Mouse (Mus musculus) midbrain, embryonic 16.5 days (tissue): ENCODE data around the gene Mark2. TPM values are rescaled to one million over a fixed set of nuclear protein-coding genes. Genes with fewer than 3 reads are reported as not detected.

Source experiments
- ATAC-seq: fragments of 200-750 bp; cut with Nextera tagmentation; 2 replicates; pipeline ENCODE4 v1.8.0; 2017; ENCODE audit warnings: moderate TSS enrichment
- H3K27ac ChIP-seq: fragments of 300-500 bp; sonication (generic); 2 replicates; pipeline ENCODE4 v1.5.1; 2014; ENCODE audit warnings: mild to moderate bottlenecking, low read length, mixed read lengths
- H3K27me3 ChIP-seq: fragments of 300-500 bp; sonication (generic); 2 replicates; pipeline ENCODE4 v1.6.1; 2014; ENCODE audit warnings: low read depth, low read length, mixed read lengths; ENCODE audit not compliant: control insufficient read depth, insufficient read depth
- H3K36me3 ChIP-seq: fragments of 300-500 bp; sonication (generic); 2 replicates; pipeline ENCODE4 v1.6.1; 2014; ENCODE audit warnings: mild to moderate bottlenecking, low read length, moderate library complexity, mixed read lengths; ENCODE audit not compliant: control insufficient read depth, insufficient read depth
- H3K4me1 ChIP-seq: fragments of 300-500 bp; sonication (generic); 2 replicates; pipeline ENCODE4 v1.6.1; 2014; ENCODE audit warnings: mild to moderate bottlenecking, low read length, mixed read lengths; ENCODE audit not compliant: control insufficient read depth, insufficient read depth
- H3K4me2 ChIP-seq: fragments of 300-500 bp; sonication (generic); 2 replicates; pipeline ENCODE4 v1.6.1; 2014; ENCODE audit warnings: mild to moderate bottlenecking, low read length, mixed read lengths
- H3K4me3 ChIP-seq: fragments of 300-500 bp; sonication (generic); 2 replicates; pipeline ENCODE4 v1.5.1; 2014; ENCODE audit warnings: low read depth, mild to moderate bottlenecking, low read length, moderate library complexity, mixed read lengths
- H3K9ac ChIP-seq: fragments of 300-500 bp; sonication (generic); 2 replicates; pipeline ENCODE4 v1.6.1; 2014; ENCODE audit warnings: low read depth, low read length, mixed read lengths
- H3K9me3 ChIP-seq: fragments of 300-500 bp; sonication (generic); replicated peaks from 2 replicates; pipeline ENCODE4 v1.6.1; 2014; ENCODE audit warnings: mild to moderate bottlenecking, low read length, mixed read lengths; ENCODE audit not compliant: control insufficient read depth, poor library complexity, severe bottlenecking
- WGBS: fragments of 180-500 bp; shearing (Covaris S2); extraction: QIAGEN DNeasy Blood & Tissue Kit; methylation state at CpG from one replicate; pipeline ENCODE4 v1.1.7; 2014; 5-methylcytosine and 5-hydroxymethylcytosine counted together
- polyA plus RNA-seq: library from polyadenylated mRNA; unstranded; fragments of >200 nt; fragmentation: Nextera tagmentation; extraction: Ambion mirVana; gene quantifications from 2 replicates; pipeline ENCODE4 v1.2.1, GENCODE M21; 2015

Mark2 gene
- polyA plus RNA-seq, 1 experiment from 2014 or later: 43.8 TPM

DNA sequence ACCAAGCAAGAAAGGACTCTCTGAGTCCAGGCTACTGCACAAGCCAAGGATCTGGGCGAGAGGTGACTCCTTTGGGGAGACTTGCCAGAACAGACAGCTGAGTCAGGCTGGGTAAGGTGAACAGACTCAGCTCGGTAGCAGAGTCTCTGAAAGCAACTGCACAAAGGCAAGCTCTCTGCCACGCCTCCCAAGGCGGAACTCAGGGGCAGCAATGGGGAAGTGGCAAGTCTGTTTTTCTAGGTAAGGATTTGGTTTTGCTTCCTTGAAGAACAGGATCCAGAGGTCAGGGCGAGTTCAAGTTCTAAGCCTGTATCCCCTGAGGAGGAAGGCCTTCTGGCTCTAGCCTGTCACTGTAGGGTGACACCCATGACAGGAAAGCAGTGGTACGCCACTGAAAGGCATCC, 115.1 kb downstream of the Mark2 start:
- Histone ChIP-seq H3K27me3 (no peaks in the 10 kb centered on the region), H3K9me3 (no peaks in the 10 kb centered on the region), H3K4me3 (no peak overlapping the region), H3K9ac (no peak overlapping the region), H3K27ac (no peak overlapping the region), H3K4me1 (no peaks in the 10 kb centered on the region), H3K4me2 (no peak overlapping the region), H3K36me3 (peaks cover 28% of the 10 kb centered on the region)
- ATAC-seq: no peak
- 82% methylated on average over 6 of the region's 6 CpGs for WGBS

Other genes with a start within 250 kb of the Mark2 start
- 11.6 and 12.0 TPM in 2 replicates for gene Flrt1, start 236.1 kb downstream of the Mark2 start, polyA plus RNA-seq
- 235 and 240 TPM in 2 replicates for gene Otub1, start 135.5 kb downstream of the Mark2 start, polyA plus RNA-seq
- 837 and 884 TPM in 2 replicates for gene Cox8a, start 124.2 kb downstream of the Mark2 start, polyA plus RNA-seq
- 68.1 and 69.6 TPM in 2 replicates for gene Naa40, start 100.7 kb downstream of the Mark2 start, polyA plus RNA-seq
- gene Rcor2, start 74.5 kb downstream of the Mark2 start, polyA plus RNA-seq: 17.9 and 20.1 TPM in 2 replicates
- gene Spindoc, start 41.1 kb upstream of the Mark2 start, polyA plus RNA-seq: 30.7 and 32.3 TPM in 2 replicates
- gene 2700081O15Rik, start 75.8 kb upstream of the Mark2 start, polyA plus RNA-seq: 11.0 and 12.0 TPM in 2 replicates
- 654 and 682 TPM in 2 replicates for gene Rtn3, start 141.4 kb upstream of the Mark2 start, polyA plus RNA-seq
- gene Atl3, start 152.2 kb upstream of the Mark2 start, polyA plus RNA-seq: 6.7 and 6.8 TPM in 2 replicates
- 2.2 and 3.1 TPM in 2 replicates for gene Pla2g16, start 215.6 kb upstream of the Mark2 start, polyA plus RNA-seq